Mouse (Mus musculus): ENCODE measurements around the gene Colgalt2.
A peak's percentile ranks its signal among the peaks of the same experiment; 100 is the strongest.
"Not testable (repeated sequence)": the region's sequence is repeated elsewhere in the genome, so short reads cannot be mapped to it uniquely, and the experiment has no call there.

Colgalt2 gene

DNA sequence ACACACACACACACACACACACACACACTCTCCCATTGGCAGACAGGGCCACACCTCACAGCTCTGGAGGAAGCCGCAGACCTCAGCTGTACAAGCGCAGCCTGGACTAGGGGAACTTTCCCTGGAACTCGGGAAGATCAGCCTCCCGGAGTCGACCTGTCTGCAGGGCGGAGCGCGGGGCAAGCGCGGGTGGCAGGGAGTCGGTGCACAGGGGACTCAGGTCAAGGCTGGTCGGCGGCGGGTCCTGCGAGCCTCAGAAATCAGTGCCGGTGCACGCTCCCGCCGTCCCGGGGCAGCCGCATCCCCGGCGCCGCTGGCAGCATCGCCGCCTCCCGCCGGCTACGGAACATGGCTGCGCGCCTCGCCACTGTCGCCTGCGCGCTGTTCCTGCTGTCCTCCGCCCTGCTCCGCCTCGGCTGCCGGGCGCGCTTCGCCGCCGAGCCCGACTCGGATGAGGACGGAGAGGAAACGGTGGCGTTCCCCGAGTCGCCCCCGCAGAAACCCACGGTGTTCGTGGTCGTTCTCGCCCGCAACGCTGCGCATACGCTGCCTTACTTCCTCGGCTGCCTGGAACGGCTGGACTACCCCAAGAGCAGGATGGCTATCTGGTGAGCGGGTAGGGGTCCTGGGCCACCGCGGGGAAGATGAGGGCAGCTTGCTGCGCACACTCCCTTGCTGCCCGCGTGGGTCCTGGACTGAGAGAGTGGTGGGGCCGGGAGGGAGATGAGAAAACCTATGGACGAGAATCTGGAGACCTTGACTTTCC, at the start of gene Colgalt2:
TSS of gene Colgalt2 (plus strand) at position 41 of the 766 bp plus-strand sequence.
- peak; percentile 58 for DNase-seq

DNA sequence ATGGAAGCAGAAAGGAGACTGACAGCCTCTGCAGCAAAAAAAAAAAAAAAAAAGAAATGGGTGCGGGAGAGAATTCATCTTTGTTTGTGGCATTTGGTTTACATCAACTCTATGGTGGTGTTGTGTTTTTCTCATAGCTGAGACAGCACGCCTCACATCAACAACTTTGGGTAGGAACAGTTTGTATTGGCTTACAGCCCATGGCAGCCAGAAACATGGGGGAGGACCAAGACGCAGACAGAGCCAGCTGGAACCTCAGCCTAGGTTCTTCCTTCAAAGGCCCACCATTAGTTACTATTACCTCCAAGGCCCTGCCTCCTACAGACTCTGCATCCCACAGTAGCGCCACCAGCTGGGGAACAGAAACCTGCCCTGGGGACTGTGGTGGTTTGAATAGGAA, 42.9 kb upstream of the Colgalt2 start:
- peak; percentile 68 for DNase-seq

DNA sequence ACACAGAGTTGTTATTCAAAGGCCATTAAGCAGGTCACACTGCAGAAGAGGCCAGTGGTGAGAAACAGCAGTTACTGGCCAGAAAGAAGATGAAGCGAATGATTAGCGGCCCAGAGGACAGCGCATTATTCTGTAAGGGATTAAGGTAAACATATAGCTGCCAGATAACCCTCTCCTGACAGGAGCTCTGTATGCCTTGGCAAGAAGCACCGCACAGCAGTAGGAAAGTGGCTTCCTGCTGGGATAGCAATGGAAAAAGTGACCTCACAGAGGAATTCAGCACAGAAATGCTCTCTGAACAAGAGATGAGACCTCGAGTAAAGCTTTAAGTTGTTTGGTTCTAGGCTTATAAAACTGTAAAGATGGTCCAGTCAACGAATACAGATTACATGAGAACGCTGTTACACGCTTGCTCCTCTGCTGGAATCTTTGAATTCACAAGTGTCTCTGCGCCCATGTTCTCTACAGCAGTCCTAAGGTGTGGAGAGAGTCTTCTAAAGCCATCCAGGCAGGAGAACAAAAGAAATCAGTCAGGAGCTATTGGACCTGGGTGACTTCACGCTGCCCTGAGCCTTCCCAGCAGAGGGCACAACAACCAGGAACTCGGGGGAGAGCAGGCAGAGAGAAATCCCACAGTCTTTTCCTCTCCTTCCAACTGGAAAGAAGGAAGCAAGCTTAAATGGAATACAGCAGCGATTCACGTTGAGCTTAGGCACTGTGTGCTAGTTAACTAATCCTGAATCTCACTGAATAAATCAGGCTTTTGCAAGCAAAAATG, 31.1 kb upstream of the Colgalt2 start:
- DNase-seq, result peak; percentile 38

DNA sequence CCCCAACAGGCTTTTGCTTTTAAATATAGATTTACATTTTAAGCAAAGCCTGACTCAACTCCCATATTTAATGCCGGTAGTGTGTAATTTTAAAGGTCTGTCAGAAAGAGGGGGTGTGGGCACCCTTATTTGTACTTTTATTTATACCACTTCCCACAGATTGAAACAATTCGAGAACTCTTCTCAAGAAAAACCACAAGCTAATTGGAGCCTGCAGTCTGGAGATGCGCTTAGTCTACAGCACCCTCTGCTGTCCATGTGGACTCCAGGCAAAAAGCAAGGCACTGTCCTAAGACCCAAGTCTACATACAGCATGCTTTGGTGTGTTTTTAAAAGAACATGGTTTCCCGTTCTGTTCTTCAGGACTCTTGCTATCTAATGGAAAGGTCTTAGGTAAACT, 30.5 kb upstream of the Colgalt2 start:
- DNase-seq, result peak; percentile 82

DNA sequence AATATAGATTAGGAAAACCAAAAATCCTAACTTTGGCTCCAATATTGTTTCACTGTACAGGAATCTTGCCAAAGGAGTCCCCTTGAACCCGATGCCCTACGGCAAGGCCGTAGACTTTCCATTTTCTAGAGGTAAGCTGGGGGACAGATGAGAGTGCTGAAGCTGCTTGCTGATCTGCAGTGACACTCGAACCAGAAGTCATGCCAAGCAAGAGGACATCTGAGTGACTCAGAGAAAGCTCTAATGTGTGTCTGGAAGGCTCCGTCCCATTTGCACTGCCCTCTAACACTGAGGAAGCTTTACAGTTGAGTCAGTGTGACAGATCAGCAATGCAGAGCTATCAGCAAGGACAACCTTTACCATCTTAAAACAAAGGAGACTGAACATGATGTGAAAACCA, 21.3 kb upstream of the Colgalt2 start:
- DNase-seq, result no peak

DNA sequence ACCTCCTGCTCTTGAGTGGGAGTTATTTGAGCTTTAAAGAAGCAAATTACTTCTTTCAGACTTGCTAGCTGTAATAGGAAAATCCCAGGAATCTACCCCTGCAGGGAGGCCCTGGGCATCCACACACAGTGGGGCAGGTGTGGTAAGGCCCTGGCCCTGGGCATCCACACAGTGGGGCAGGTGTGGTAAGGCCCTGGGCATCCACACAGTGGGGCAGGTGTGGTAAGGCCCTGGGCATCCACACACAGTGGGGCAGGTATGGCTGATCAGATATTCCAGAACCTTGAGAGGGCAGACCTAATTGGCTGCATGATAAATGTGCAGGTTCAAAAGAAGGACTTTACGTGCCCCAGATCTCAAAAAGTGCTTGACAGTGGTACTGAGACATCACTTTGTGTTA, 15.0 kb upstream of the Colgalt2 start:
- no peak for DNase-seq

DNA sequence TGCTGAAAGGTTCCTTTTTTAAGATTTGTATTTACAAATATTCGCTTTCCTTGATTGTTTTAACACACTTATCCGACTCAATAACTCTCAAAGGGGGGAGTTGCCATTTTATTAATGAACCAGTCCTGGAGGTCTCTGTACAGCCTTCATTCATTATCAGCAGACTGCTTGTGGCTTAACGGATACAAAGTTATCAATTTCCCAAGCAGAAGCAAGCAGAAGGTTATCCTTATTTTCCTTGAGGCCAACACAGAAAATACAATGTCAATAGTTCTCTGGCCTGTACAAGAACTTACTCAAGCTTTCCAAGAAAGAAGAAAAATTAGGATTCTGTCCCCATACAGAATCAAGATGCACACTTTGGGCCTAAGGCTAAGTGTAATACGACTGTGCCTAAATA, 13.9 kb upstream of the Colgalt2 start:
- not testable (repeated sequence) for DNase-seq

DNA sequence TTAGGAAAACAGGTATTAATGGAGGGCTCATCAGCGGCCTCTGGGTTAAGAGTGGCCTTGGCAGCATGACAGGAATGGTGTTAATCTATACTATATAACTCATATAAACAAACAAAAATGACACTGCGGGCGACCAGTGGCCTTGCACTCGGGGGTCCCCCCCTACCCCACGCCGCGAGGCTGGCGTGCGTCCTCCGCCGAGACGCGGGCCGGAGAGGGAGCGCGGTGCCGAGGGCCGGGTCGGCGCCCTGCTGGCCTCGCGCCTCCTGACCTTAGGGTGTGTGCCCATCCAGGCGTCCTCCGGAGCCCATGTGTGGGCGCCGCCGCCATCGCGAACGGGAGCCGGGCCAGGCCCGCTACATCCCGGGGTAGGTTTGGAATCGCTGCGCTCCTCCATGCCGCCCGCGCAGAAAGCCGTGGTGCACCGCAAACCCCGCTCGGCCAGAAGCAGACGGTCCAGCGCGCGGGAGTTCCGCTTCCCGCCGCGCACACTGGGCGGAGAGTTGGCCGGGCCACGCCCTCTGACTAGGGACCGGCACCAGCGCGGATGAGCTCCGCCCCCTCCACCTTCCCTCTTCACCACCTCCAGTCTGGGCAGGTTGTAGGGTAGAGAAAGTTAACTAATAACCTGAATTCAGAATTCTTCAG, 13.3 kb upstream of the Colgalt2 start, which contains the start of gene Tsen15:
TSS of gene Tsen15 (minus strand) at position 501 of the 648 bp plus-strand sequence.
- peak; percentile 90 for DNase-seq

DNA sequence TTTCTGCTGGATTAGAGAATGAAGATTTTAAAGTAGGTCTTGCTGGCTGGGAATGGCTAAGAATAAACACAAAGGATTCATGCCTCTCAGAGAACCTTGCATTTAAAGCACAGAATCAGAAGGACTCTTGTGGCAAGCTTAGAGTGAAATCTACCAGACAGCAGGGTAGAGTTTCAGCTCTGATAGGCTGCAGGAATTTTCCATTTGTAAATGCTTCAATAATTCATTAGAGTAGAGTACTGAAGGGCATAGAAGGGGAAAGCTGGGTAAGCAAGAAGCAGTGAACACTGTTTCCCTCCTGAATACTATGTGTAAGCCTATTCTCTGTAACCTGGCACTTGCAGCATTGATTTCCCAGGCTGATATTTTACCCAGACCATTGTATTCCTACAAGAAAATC, 10.4 kb upstream of the Colgalt2 start:
- DNase-seq, result no peak

DNA sequence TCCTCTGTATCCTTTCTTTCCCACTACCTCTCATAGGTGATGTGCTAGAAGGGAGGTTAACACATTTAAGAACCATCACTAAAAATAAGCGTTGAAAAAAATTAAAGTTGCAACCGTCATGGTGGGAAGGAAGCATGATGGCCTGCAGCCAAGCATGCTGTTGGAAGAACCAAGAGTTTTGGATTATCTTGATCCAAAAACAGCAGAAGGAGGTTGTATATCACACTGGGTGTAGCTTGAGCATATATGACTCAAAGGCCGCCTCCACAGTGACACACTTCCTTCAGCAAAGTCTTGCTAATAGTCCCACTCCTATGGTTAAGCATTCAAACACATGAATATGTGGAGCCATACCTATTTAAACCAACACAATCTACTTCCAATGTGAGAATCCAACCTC, 5.5 kb upstream of the Colgalt2 start:
- no peak for DNase-seq

DNA sequence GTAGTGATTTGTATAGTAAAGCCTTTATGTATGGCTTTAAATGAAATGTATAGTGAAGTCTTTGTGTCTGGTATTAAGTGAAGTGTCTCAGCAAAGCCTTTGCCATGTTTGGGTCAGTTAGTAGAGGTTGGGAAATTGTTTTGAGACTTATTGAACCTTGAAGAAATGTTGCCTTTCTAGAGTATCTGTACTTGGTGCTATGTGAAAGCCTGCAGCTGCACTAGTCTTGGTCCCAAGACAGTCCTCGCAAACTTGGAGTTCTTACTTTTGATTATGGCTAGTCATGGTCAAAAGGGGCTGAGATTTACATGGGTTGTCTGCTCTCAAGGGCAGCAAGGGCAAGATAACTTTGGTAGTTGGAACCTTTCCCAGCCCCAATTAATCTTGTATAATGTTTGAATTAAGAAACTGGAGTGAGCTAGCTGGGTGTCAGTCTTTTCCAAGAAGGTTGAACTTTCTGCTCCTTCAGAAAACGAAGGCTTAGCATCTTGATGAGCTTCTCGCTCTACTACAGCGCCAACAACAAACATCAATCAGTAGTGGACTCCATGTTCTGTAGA, 4.6 kb upstream of the Colgalt2 start:
- peak; percentile 36 for DNase-seq

DNA sequence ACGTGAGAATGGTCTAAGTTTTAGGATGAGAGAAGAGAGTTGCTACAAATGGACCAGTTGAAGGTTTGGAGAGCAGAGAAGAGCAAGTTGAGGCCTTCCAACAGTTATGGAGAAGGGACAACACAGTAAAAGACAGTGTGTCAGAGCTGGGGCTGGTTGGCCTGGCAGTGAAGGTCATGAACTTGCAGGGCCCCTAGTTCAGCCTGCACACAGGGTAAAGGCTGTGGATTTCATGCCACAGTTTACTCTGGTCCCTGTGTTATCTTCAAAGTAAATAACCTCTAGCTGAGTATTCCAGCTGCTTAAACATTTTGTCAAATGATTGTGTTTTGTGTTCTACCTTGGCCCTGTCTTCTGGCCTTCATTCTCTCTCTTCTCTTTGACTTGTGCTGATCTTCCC, 922 bp upstream of the Colgalt2 start:
- DNase-seq, result no peak

DNA sequence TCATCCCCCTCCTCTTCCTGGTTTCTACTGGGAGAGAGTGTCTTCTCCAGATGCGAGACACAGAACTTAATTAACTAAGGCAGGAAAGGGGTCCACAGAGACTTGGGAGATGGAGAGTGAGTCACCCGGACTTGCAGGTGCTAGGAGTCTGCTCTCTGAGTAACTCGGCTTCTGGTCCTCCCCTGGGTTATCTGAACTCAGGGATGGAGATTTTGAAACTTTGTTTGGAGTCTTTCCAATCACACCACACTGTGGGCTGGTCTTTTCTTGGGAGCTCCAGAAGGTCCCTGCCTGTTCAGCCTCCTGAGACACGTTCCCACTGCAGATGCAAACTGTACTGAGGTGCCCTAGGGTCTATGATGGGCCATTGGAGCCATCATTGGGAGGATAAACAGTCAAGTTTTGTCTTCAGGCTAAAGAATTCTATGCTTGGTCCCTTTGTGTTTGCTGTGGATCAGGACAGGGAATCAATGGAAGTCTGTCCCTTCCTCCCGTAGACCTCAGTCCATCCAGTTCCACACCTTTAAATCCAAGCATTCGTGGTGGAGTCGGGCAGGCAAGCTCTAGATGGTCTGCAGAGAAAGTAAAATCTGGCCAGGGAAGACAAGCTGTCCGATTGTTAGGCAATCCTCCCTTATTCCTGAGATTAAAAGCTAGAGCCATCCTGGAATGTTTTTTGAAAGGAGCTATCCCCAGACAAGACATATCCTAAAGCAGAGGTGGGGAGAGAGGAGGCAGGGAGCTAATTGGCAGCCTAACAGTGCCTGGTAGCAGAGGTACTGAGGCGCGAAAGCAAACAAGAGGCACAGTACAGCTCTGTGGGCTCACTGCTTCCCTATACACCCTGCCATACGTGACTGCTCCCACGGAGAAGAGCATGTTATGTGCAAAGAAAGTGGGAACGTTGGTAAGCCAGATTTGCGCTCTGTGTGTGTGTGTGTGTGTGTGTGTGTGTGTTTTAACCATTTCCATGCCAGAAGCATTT, 1.2 kb downstream of the Colgalt2 start:
- DNase-seq, result no peak

DNA sequence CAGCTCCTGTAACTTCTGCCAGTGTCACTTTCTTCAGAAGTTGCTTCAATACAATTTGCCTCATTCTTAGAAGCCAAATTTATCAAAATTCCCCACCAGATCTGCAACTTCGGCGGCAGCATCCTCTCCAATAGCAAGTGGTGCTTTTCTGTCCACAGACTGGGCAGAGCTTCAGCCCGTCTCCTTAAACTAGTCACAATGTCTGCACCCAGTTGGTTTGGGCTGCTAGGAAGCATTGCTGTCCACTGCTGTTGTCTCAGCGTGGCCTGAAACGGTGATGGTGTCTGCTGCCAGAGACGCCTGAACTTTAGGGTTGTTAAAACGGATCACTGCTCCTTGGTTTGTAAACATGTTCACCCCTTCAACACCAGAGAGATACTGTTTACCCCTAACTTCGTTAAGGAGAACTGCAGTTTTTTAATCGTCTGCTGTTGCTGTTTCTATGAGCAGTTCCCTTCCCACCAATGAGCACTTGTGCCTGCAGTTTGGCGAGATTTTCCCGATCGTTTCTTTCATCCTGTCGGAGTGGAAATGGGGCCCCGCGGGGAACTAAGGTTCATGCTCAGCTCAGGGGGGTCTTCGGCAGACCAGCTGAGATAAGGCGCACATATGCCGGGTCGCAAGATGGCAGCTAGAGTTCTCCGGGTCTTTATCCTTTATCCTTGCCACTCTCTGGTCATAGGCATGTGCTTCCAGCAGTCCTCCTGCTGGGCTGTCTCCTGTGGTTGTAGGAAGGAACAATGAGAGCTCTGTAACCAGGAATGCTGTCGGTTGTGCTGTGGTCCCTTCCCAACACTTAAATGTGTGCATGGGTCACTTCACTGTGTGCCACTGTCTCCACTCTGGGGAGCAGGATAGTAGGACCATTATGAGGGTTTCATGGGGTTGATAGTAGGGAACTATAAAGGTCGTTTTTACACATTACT, 7.7 kb downstream of the Colgalt2 start:
- no peak for DNase-seq

DNA sequence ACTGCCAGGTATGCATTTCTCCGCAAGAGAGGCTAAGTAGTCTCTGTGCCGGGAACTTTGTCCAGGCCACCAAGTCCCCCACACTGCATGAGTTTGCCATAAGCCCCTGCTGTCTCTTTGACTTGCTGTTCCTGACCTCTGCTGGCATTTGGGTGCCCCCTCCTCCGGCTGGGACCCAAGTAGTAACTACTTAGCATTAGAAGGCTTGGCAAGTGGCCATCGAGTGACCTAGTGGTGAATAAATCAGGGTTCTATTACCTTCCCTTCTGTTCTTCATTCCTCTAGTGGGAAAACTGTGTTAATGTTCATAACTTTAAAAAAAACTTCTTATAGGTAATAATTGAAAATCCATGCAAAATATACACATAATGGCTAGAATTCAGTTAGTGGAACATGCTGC, 9.7 kb downstream of the Colgalt2 start:
- DNase-seq, result no peak

DNA sequence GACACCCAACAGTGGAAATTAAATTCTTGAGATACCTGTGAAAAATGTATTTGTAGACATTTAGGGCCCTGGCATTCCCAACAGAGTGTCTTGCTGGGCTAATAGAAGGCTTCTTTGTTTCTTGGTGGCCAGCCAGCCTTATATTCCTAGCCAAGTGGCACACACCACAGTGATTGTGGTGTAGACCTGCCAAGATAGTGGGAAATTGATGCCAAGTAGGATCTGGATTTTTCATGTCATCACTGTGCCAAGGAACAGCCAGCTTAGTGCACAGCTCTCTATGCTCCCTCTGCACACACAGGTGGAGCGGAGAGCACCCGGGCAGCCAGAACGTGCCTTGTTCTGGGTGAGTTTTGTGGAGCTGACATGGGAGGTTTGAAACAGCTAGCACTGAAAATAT, 11.0 kb downstream of the Colgalt2 start:
- no peak for DNase-seq

DNA sequence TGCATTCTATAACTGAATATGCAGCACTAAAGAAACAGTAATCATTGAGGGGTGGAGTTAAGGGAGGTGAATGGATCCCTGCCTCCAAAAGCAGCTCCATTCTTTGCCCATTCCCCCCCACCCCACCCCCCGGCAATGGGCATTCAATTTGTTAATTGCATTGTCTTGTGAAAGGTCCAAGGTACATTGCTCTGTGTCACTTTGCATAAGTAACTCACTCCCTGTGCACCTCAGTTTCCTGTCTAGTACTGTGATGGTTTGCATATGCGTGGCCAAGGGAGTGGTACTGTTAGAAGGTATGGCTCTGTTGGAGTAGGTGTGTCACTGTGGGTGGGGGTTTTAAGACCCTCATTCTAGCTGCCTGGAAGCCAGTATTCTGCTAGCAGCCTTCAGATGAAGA, 13.5 kb downstream of the Colgalt2 start:
- DNase-seq, result no peak

DNA sequence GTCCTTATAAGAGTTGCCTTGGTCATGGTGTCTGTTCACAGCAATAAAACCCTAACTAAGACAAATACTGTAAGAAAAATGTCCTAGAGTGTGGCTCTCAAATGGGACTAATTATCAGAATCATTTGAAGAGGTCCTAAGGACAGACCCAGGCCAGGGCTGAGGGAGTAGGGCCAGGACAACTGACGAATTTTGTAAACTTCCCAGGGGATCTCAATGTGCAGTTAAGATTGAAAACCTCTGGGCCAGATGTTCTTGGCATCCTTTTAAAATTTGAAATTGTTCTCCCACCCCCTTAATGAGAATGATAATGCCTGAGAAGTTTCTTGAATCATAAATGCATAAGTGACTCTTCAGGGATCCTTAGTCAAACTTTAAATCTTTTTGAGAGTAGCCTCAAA, 14.3 kb downstream of the Colgalt2 start:
- no peak for DNase-seq

DNA sequence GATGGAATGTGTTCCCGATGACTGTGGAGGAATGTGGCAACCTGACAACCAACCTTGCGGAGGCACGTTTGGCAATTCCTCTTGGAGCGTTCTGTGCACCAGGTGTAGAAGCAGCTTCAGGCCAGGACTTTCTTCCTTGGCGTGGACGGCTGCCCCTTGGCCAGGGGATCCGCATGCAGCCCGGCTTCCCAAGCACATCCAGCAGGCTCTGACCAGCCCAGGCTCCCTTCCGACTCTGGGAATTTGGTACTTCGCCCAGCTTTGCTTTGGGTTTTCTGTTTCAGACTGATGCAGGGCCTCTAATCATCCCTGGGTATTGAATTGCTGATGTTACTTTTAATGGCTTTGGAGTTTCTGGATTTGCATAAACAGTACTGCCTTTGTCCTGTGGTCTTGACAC, 14.8 kb downstream of the Colgalt2 start:
- no peak for DNase-seq

DNA sequence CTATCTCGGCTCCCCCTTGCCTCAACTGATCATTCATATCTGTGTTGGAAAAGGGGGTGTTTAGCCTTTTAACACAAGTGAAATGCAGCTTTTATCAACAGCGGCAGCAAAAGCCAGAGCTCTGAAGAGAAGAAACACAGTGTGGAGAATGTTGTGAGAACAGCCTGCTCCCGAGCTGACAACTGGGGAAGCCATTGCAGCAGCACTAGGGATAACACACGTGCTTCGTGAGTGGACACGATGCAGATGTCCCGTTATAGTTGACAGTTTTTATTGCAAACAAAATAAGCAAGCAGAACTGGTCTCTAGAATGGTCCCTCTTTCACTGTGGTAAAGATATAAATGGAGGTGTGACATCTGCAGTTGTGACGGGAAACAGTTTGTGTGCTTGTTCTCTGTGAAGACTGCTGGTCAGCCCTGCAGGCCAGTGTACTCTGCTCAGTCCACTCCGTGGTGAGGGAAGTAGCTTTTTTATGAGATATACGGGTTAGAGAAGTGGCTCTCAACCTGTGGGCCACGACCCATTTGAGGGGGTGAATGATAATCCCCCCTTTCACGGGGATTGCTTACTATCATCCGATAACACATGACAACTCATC, 16.8 kb downstream of the Colgalt2 start:
- peak; percentile 39 for DNase-seq

DNA sequence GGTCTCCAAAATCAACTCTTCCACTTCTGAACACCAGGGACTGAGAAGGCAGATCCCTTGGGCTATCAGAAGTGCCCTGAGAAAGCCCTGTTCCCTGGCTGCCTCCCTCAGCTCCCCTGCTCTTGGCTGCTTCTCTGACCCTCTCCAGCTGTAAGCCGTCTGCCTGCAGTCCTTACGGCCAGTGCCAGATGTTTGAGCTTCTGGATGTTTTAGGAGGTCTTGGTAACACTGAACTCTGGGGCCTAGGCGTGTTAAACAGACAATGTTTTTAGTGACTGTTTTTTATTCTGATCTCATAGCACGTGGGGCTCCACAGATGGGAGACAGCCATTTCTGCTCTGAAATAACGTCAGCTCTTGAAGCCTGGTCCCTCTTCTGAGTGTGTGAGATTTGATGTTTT, 18.0 kb downstream of the Colgalt2 start:
- DNase-seq, result peak; percentile 66

Measured in lung, postnatal 10 days (tissue).